Mouse (Mus musculus): Measurements from ENCODE around the gene Igdcc3. TPM values are rescaled to one million over a fixed set of nuclear protein-coding genes. Genes with fewer than 3 reads are reported as not detected.
"Not testable (repeated sequence)": the region's sequence is repeated elsewhere in the genome, so short reads cannot be mapped to it uniquely, and the experiment has no call there.

The Igdcc3 gene
- polyA plus RNA-seq, 1 experiment from 2014 or later: 2.3 TPM

DNA sequence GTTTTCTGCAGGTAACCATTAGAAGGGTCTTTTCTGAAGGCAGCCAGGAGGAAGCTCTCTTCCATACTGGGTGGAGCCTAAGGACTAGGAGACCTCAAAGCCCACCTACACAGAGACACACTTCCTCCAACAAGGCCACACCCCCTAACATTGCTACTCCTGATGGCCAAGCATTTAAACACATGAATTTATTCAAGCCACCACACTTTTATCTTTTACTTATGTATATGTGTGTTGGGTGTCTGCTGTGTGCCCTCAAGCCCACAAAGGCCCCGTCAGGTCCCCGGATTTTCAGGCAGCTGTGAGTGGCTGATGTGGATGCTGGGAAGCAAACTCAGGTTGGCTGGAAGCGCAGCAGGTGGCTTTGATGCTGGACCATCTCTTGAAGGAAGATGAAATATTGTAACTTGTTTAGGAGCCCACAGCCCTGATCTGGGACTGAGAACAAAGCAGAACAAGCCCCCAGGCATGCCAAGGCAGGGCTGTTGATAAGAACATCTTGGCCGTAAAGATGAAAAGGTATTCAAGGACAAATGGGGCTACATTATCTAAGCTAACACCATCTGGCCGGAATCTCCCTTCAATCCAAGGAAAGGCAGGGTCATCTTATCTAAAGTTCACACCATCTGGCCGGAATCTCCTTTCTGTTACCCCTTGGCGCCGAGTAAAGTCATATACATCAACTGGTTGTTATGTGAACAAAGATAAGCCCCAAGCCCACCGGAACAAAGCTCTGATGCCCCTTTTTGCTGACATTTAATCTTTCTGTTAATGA, 66.2 kb downstream of the Igdcc3 start:
- not testable (repeated sequence) for H3K36me3 ChIP-seq; H3K9ac ChIP-seq; ATAC-seq (ENCODE audit: insufficient number of reproducible peaks, low FRiP score, low TSS enrichment, low read depth); H3K27ac ChIP-seq (replicated peaks); H3K4me3 ChIP-seq (replicated peaks); H3K4me1 ChIP-seq; H3K4me2 ChIP-seq (replicated peaks); H3K27me3 ChIP-seq; H3K9me3 ChIP-seq (replicated peaks)
- WGBS: 92% methylated on average over 9 of the region's 9 CpGs

DNA sequence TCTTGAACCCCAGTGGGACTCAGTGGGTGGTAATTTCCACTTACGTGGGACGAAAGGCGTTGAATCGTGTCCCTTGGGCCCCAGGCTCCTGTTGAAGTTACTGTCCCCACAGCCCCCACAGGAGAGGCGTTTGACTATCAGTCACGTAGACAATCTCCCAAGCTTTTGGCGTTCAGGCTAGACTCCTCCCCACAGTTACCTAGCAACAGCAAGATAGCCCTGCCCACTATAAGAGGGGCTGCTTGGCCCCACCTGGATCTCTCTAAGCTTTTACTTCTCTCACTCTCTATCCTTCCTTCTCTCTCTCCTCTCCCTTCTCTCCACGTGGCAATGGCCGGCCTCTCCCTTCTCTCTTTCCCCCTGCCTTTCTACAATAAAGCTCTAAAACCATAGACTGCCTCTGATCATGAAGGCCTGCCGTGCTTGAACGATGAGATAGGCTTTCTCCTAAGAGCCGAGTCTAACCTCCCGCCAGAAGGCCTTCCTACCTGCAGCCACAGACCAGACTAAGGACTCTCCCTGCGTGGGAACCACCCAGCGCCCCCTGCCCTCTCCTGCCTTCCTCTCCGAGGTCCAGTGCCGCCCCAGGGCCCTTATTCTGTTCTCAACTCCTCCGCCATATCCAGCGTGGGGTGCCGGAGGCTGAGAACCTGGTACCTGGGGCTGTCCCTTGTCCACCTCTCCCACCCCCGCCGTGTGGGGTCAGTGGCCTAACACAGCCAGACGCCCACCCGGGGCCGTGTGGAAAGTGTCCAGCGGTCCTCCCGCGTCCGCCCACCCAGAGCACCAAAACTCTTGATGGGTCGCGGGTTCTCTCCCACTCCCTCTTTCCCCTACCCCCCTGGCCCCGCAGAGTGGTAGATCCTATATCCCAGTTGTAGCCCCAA, 67.5 kb downstream of the Igdcc3 start:
- ATAC-seq (ENCODE audit: insufficient number of reproducible peaks, low FRiP score, low TSS enrichment, low read depth): no peak
- Histone ChIP-seq H3K4me1 (no peaks in the 10 kb centered on the region), H3K9ac (no peak overlapping the region), H3K4me2 (replicated peaks) (no peak overlapping the region), H3K27ac (replicated peaks) (no peak overlapping the region), H3K9me3 (replicated peaks) (no peaks in the 10 kb centered on the region), H3K4me3 (replicated peaks) (no peak overlapping the region), H3K27me3 (no peaks in the 10 kb centered on the region), H3K36me3 (no peaks in the 10 kb centered on the region)
- WGBS: 90% methylated on average over 32 of the region's 32 CpGs

DNA sequence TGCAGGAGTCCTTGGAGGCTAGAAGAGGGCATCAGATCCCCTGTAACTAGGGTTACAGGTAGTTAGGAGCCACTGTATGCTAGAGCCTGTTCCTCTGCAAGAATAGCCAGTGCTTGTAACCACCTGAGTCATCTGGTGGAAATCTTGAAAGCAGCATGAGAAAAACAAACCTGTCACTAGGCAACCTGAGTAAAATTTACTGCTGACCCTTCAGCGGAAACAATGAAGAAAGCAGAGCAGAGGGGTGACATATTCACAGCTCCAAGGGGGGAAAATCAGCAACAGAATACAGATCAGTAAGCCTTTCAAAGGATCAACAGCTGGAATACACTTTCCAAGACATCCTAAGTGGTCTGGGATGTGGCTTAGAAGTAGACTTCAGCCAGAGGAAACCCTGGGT, 70.6 kb downstream of the Igdcc3 start:
- Histone ChIP-seq H3K9ac (no peak overlapping the region), H3K27me3 (no peaks in the 10 kb centered on the region), H3K4me2 (replicated peaks) (no peak overlapping the region), H3K27ac (replicated peaks) (no peak overlapping the region), H3K4me1 (peaks cover 16% of the 10 kb centered on the region), H3K36me3 (no peaks in the 10 kb centered on the region), H3K9me3 (replicated peaks) (no peaks in the 10 kb centered on the region), H3K4me3 (replicated peaks) (no peak overlapping the region)
- 50% methylated on average over 1 of the region's 1 CpGs for WGBS
- ATAC-seq (ENCODE audit: insufficient number of reproducible peaks, low FRiP score, low TSS enrichment, low read depth): no peak

DNA sequence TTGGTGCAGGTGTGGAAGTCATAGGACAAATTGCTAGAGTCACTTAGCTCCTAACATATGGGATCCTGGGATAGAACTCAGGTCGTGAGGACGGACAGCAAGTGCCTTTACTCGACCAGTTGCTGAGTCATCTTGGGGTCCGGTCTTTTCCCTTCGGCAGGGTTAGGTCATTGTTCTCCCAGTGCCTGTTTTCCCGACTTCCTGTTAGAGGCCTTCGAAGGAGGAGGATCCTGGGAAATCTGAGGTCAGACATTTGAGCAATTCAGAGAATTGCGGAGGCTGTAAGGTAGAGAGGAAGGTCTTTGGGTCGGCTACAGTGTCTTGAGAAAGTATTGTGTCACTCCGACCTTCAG, 73.4 kb downstream of the Igdcc3 start:
- no peak for ATAC-seq (ENCODE audit: insufficient number of reproducible peaks, low FRiP score, low TSS enrichment, low read depth)
- WGBS: 18% methylated on average over 10 of the region's 10 CpGs
- Histone ChIP-seq H3K9me3 (replicated peaks) (no peaks in the 10 kb centered on the region), H3K4me3 (replicated peaks) (peak overlapping the region; percentile 74), H3K27ac (replicated peaks) (peak overlapping the region; percentile 88), H3K4me1 (peaks cover 16% of the 10 kb centered on the region), H3K9ac (peak overlapping the region; percentile 69; the same call in 1 of the 2 replicates), H3K27me3 (no peaks in the 10 kb centered on the region), H3K4me2 (replicated peaks) (peak overlapping the region; percentile 95), H3K36me3 (no peaks in the 10 kb centered on the region)

DNA sequence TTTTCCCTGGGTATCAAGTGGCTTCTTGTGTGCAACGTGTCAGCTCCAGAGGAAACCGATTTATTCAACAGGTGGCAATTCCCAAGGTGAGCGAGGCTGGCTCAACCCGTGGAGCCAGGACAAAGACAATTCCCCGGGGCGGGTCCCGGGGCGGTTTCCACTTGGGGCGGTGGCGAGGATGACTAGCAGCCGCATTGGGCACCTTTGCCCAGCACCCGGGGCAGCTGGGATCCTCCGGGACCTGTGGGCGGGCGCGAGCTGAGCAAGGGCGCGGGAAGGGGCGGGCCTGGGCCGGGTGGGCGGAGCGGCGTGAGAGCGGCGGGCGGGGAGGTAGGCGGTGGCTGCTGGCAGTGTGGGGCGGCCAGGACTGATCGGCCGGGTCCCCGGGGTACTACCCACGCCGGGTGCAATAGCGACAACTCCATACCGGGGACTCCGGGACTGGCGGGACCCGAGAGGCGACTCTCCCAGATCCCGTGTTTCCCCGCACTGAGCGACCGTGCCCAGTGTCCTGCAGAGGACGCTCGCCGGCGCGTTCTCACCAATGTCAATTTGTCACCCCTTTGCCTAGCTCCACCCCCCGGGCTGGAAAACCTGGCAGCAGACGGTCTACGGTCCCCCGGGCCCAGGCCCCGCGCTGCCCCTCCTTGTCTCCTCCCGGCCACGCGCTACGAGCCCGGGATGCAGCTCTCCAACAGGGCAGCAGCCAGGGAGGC, 73.9 kb downstream of the Igdcc3 start:
- Histone ChIP-seq H3K4me2 (replicated peaks) (peak overlapping the region; percentile 95), H3K36me3 (no peaks in the 10 kb centered on the region), H3K27ac (replicated peaks) (peak overlapping the region; percentile 88), H3K9me3 (replicated peaks) (no peaks in the 10 kb centered on the region), H3K4me3 (replicated peaks) (peak overlapping the region; percentile 74), H3K4me1 (peaks cover 16% of the 10 kb centered on the region), H3K9ac (peak overlapping the region; percentile 69), H3K27me3 (no peaks in the 10 kb centered on the region)
- WGBS: under 1% methylated on average over 59 of the region's 59 CpGs
- peak; percentile 93 for ATAC-seq (ENCODE audit: insufficient number of reproducible peaks, low FRiP score, low TSS enrichment, low read depth)

DNA sequence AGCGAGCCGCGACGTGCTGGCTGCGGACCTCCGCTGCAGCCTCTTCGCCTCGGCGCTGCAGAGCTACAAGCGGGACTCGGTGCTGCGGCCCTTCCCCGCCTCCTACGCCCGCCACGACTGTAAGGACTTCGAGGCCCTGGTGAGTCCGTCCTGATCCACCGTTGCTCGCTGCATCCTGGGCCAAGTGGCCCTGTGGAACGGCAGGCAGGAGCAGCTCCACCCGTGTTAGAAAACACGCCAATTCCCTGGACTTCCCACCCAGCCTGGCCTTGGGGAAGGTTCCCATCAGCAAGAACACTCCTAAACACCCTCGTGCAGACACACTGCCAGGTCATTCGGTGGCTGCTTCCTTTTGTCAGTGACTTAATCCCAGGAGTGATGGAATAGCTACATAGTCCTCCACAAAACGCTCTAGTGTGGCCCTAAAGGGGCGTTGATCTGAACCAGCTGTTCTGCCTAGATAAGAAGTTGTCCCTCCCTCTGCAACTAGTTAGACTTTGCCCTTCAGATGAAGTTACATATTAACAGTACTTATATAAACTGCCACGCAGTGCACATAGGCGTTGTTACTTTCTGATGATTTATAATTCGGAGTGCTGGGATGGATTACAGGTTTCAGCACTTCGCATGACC, 74.6 kb downstream of the Igdcc3 start:
- H3K27me3 ChIP-seq: no peaks in the 10 kb centered on the region
- peak overlapping the region; percentile 74 for H3K4me3 ChIP-seq (replicated peaks)
- no peaks in the 10 kb centered on the region for H3K36me3 ChIP-seq
- 9% methylated on average over 31 of the region's 31 CpGs for WGBS
- peak overlapping the region; percentile 88 for H3K27ac ChIP-seq (replicated peaks)
- ATAC-seq (ENCODE audit: insufficient number of reproducible peaks, low FRiP score, low TSS enrichment, low read depth): no peak
- H3K4me1 ChIP-seq: peaks cover 18% of the 10 kb centered on the region
- peak overlapping the region; percentile 95 for H3K4me2 ChIP-seq (replicated peaks)
- H3K9ac ChIP-seq: peak overlapping the region; percentile 69
- H3K9me3 ChIP-seq (replicated peaks): no peaks in the 10 kb centered on the region

DNA sequence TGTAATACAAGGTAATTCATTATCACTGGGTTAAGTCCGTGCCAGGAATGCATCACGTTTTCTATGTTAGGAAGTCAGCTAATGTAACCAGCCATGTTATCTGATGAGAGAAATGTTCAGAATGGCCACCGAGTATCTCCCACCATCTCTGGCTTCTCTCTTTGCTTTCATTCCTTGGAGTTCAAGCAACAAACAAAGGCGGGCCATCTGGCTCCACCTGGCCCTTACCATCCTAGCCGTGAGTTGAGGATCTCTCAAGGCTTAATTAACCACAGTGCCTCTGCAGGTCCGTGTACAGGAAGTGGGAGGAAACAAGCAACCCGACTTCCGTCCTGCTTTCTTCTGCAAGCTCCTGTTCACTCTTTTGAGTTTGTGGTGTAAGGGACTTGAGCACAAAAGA, 76.0 kb downstream of the Igdcc3 start:
- no peak for ATAC-seq (ENCODE audit: insufficient number of reproducible peaks, low FRiP score, low TSS enrichment, low read depth)
- peaks cover 20% of the 10 kb centered on the region for H3K4me1 ChIP-seq
- H3K36me3 ChIP-seq: no peaks in the 10 kb centered on the region
- H3K4me2 ChIP-seq (replicated peaks): no peak overlapping the region
- no peak overlapping the region for H3K4me3 ChIP-seq (replicated peaks)
- no peaks in the 10 kb centered on the region for H3K9me3 ChIP-seq (replicated peaks)
- no peak overlapping the region for H3K27ac ChIP-seq (replicated peaks)
- no peaks in the 10 kb centered on the region for H3K27me3 ChIP-seq
- no peak overlapping the region for H3K9ac ChIP-seq
- 48% methylated on average over 8 of the region's 8 CpGs for WGBS

DNA sequence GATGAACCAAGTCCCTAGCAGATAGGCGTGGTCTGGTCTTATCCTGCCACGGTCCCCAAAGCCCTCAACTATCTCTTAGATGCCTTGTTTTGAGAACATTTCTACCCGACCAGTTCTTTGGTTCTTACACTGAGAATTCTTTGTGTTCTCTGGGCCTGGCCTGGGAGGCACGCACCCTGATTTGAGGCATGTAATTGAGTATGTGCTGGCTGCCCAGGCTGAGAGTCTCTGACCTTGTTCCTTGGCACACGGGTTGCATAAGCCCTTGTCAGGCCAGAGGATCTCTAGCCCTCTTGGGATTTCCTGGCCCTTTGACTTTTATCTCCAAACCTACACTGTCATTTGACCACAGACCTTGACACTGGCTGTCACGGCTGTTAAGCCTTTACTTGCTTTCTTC, 76.7 kb downstream of the Igdcc3 start:
- peaks cover 20% of the 10 kb centered on the region for H3K4me1 ChIP-seq
- no peak overlapping the region for H3K27ac ChIP-seq (replicated peaks)
- ATAC-seq (ENCODE audit: insufficient number of reproducible peaks, low FRiP score, low TSS enrichment, low read depth): no peak
- no peak overlapping the region for H3K4me3 ChIP-seq (replicated peaks)
- 58% methylated on average over 6 of the region's 6 CpGs for WGBS
- H3K9ac ChIP-seq: no peak overlapping the region
- H3K4me2 ChIP-seq (replicated peaks): no peak overlapping the region
- no peaks in the 10 kb centered on the region for H3K36me3 ChIP-seq
- H3K9me3 ChIP-seq (replicated peaks): no peaks in the 10 kb centered on the region
- no peaks in the 10 kb centered on the region for H3K27me3 ChIP-seq

DNA sequence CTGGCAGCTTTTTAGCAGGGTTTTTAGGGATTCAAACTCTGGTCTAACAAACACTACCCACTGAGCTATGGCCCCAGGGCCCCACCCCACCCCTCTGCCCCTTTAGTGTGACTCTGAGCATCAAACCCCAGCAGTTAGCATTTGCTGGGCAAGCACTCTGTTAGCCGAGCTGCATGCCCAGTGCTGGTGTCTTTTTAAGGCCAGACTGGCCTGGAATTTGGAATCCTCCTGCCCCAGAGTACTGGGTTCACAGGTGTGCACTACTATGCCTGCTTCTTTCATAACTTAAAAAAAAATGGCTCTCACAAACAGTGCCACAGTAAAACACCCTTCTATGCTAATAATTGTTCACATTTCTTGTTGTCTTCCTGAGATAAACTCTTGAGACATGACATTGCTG, 77.9 kb downstream of the Igdcc3 start:
- H3K36me3 ChIP-seq: no peaks in the 10 kb centered on the region
- 54% methylated on average over 1 of the region's 1 CpGs for WGBS
- no peaks in the 10 kb centered on the region for H3K27me3 ChIP-seq

DNA sequence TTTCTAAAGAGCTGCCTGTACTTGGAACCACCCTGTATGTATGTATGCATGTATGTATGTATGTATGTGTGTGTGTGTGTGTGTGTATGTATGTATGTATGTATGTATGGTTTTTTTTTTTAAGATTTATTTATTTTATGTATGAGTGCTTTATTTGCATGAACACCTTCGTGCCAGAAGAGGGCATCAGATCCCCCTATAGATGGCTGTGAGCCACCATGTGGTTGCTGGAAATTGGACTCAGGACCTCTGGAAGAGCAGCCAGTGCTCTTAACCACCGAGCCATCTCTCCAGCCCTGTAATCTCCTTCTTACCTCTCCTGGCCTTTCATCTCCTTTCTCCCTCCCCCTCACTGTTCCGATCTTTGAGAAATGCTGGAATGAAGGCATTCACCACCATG, 79.4 kb downstream of the Igdcc3 start:
- H3K9ac ChIP-seq; H3K4me2 ChIP-seq (replicated peaks); H3K4me3 ChIP-seq (replicated peaks); H3K36me3 ChIP-seq; H3K27ac ChIP-seq (replicated peaks); H3K9me3 ChIP-seq (replicated peaks); H3K27me3 ChIP-seq; ATAC-seq (ENCODE audit: insufficient number of reproducible peaks, low FRiP score, low TSS enrichment, low read depth): not testable (repeated sequence)
- 37% methylated on average over 3 of the region's 3 CpGs for WGBS
- peaks cover 13% of the 10 kb centered on the region for H3K4me1 ChIP-seq

More for the DNA sequence above, 77.9 kb downstream of the Igdcc3 start:
- no peak overlapping the region for H3K9ac ChIP-seq
- H3K27ac ChIP-seq (replicated peaks): no peak overlapping the region
- H3K4me1 ChIP-seq: peaks cover 20% of the 10 kb centered on the region
- ATAC-seq (ENCODE audit: insufficient number of reproducible peaks, low FRiP score, low TSS enrichment, low read depth): no peak
- H3K4me3 ChIP-seq (replicated peaks): no peak overlapping the region
- no peak overlapping the region for H3K4me2 ChIP-seq (replicated peaks)
- H3K9me3 ChIP-seq (replicated peaks): no peaks in the 10 kb centered on the region

DNA sequence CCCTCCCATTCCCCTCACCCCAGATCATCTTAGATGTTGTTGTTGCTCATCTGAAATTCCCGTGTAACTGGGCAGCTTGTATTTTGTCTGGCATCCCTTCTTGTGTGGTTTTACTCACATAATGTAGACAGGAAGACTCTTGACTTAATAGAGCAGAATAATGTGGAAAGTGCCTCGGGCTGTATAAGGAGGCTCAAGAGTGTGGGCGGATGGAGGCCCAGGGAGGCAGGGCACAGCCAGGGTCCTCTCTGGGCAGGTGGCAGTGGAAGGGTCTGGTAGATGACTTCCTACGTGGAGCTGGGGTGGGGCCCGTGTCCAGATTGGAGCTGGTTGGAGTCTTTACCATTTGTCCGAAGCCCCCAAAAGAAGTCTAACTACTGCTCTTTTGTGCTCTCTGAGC, 82.9 kb downstream of the Igdcc3 start:
- no peak overlapping the region for H3K27ac ChIP-seq (replicated peaks)
- no peak overlapping the region for H3K4me3 ChIP-seq (replicated peaks)
- H3K9me3 ChIP-seq (replicated peaks): no peaks in the 10 kb centered on the region
- no peaks in the 10 kb centered on the region for H3K27me3 ChIP-seq
- H3K9ac ChIP-seq: no peak overlapping the region
- no peaks in the 10 kb centered on the region for H3K36me3 ChIP-seq
- H3K4me1 ChIP-seq: 0 out of 2 replicates have a peak, but pooled peaks cover 5% of the 10 kb centered on the region
- no peak overlapping the region for H3K4me2 ChIP-seq (replicated peaks)
- WGBS: 70% methylated on average over 6 of the region's 6 CpGs
- ATAC-seq (ENCODE audit: insufficient number of reproducible peaks, low FRiP score, low TSS enrichment, low read depth): no peak

Data from embryonic facial prominence, embryonic 15.5 days (tissue).